Mouse (Mus musculus) hindbrain, postnatal 0 days (tissue): Measurements from ENCODE around the gene Col23a1. TPM values are rescaled to one million over a fixed set of nuclear protein-coding genes. Genes with fewer than 3 reads are reported as not detected.
"Not testable (repeated sequence)": the region's sequence is repeated elsewhere in the genome, so short reads cannot be mapped to it uniquely, and the experiment has no call there.

Source experiments
- ATAC-seq: fragments of 200-750 bp; cut with Nextera tagmentation; 2 replicates; pipeline ENCODE4 v1.8.0; 2017; ENCODE audit warnings: mild to moderate bottlenecking, moderate TSS enrichment, moderate library complexity
- DNase-seq: peaks from one replicate; pipeline ENCODE4 v3.0.0-alpha.2; 2015; ENCODE audit warnings: low spot score
- H3K27ac ChIP-seq: fragments of 300-500 bp; sonication (generic); 2 replicates; pipeline ENCODE4 v1.5.1; 2014; ENCODE audit warnings: mild to moderate bottlenecking
- H3K27me3 ChIP-seq: fragments of 300-500 bp; sonication (generic); 2 replicates; pipeline ENCODE4 v1.6.1; 2014; ENCODE audit warnings: low read length, mixed read lengths; ENCODE audit not compliant: insufficient read depth
- H3K36me3 ChIP-seq: fragments of 300-500 bp; sonication (generic); 2 replicates; pipeline ENCODE4 v1.6.1; 2014; ENCODE audit warnings: low read length, mixed read lengths; ENCODE audit not compliant: insufficient read depth
- H3K4me1 ChIP-seq: fragments of 300-500 bp; sonication (generic); 2 replicates; pipeline ENCODE4 v1.6.1; 2014; ENCODE audit warnings: antibody characterized with exemption, low read length, mixed read lengths; ENCODE audit not compliant: insufficient read depth
- H3K4me2 ChIP-seq: fragments of 300-500 bp; sonication (generic); 2 replicates; pipeline ENCODE4 v1.6.1; 2014; ENCODE audit warnings: low read depth, mild to moderate bottlenecking, low read length, moderate library complexity, mixed read lengths
- H3K4me3 ChIP-seq: fragments of 300-500 bp; sonication (generic); 2 replicates; pipeline ENCODE4 v1.5.1; 2014; ENCODE audit warnings: low read length
- H3K9ac ChIP-seq: fragments of 300-500 bp; sonication (generic); replicated peaks from 2 replicates; pipeline ENCODE4 v1.6.1; 2014; ENCODE audit warnings: mild to moderate bottlenecking, low read length, moderate library complexity, mixed read lengths
- H3K9me3 ChIP-seq: fragments of 300-500 bp; sonication (generic); 2 replicates; pipeline ENCODE4 v1.6.1; 2016; ENCODE audit warnings: low read length, mixed read lengths
- CTCF ChIP-seq: IDR thresholded peaks from 2 replicates; pipeline ENCODE4 v1.5.1; 2016; ENCODE audit warnings: antibody characterized with exemption, control low read depth, low read depth
- WGBS: fragments of 180-500 bp; shearing (Covaris S2); extraction: QIAGEN DNeasy Blood & Tissue Kit; methylation state at CpG from one replicate; pipeline ENCODE4 v1.1.7; 2014; 5-methylcytosine and 5-hydroxymethylcytosine counted together
- polyA plus RNA-seq: library from polyadenylated mRNA; unstranded; fragments of >200 nt; fragmentation: Nextera tagmentation; extraction: Ambion mirVana; gene quantifications from 2 replicates; pipeline ENCODE4 v1.2.1, GENCODE M21; 2015
- total RNA-seq: library from RNA; depleted of rRNA; stranded (reverse); fragments of >200 nt; gene quantifications from 2 replicates; pipeline ENCODE4 v1.2.3, GENCODE M21; 2014; rRNA removed

The Col23a1 gene
- total and polyA plus RNA-seq, 2 experiments from 2014 or later = 9.5 to 17.7 TPM

DNA sequence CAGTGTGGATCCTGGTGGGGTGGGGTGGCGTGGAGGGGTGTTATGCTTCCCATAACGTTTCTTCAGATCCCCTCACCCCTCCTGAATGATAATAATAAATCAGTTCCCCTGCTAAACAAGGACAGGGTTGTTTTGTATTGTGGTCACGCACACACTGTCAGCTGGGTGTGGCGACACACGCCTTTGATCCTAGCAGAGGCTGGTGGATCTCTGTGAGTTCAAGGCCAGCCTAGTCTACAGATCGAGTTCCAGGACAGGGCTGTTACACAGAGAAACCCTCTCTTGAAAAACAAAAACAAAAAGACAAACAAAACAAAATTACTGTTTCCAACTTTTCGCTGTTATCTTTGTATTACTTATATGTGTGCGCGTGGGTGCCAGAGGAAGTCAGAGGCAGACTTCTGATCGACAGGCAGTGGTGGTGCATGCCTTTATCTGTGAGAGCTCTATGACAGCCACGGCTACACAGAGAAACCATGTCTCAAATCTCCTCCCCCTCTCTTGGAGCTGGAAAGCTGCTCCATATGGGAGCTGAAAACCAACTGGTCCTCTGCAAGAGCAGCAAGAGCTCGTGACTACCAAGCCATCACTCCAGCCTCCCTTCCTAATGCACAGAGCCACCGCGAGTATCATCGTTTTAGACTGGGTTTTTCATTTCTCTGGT lies 340.1 kb downstream of the Col23a1 start:
- peaks cover under 1% of the 10 kb centered on the region; the same call in 1 of the 2 replicates for H3K4me1 ChIP-seq
- no peak overlapping the region for H3K4me3 ChIP-seq
- no peaks in the 10 kb centered on the region for H3K27me3 ChIP-seq
- no peak overlapping the region for H3K27ac ChIP-seq
- peaks cover 33% of the 10 kb centered on the region for H3K36me3 ChIP-seq
- ATAC-seq (no peak), DNase-seq (no peak)
- no peaks in the 10 kb centered on the region for H3K9me3 ChIP-seq
- 82% methylated on average over 15 of the region's 15 CpGs for WGBS
- TF ChIP-seq CTCF = no peak
- no peak overlapping the region for H3K9ac ChIP-seq
- no peak overlapping the region for H3K4me2 ChIP-seq

DNA sequence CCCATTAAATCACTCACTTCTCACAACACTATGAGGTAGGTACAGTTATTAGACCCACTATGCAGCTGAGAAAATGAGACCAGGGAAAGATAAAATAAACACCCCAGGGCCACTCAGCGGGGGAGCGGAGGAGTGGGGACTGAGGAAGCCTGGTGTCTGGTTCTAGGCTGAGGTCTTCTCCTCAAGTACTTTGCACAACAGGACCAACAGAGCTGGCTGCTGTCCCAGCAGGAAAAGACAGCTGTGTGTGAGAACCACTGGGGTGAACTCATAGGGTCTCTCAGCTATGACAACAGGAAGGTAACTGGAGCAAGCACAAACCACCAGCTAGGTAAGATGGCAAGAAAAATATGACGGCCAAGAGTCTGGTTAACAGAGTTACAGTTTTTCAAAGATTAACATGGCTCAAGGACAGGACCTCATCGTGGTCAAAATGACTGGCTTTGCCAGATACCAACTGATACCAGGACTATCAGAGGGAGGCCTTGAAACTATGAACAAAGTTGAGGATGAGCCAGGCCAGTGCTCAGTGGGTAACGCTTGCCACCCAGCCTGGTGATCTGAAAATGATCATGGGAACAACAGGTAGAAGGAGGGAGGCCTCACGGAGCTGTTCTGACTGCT lies 342.5 kb downstream of the Col23a1 start:
- no peak overlapping the region for H3K4me3 ChIP-seq
- 92% methylated on average over 6 of the region's 6 CpGs for WGBS
- no peaks in the 10 kb centered on the region for H3K9me3 ChIP-seq
- H3K9ac ChIP-seq = no peak overlapping the region
- no peaks in the 10 kb centered on the region for H3K27me3 ChIP-seq
- H3K27ac ChIP-seq = no peak overlapping the region
- DNase-seq (no peak), ATAC-seq (no peak)
- no peak overlapping the region for H3K4me2 ChIP-seq
- H3K36me3 ChIP-seq = peaks cover 13% of the 10 kb centered on the region; the same call in 1 of the 2 replicates
- no peak for TF ChIP-seq CTCF
- peaks cover 12% of the 10 kb centered on the region for H3K4me1 ChIP-seq

GRCm38 (mm10) chr11:51633200-51633599 lies 343.5 kb downstream of the Col23a1 start:
- not testable (repeated sequence) for H3K36me3 ChIP-seq, H3K4me2 ChIP-seq, H3K9ac ChIP-seq, H3K27me3 ChIP-seq, H3K27ac ChIP-seq, ATAC-seq, H3K9me3 ChIP-seq, DNase-seq, H3K4me3 ChIP-seq
- H3K4me1 ChIP-seq = peaks cover 12% of the 10 kb centered on the region
- WGBS = 93% methylated on average over 7 of the region's 7 CpGs

Other genes with a start within 250 kb of the Col23a1 start
- not detected in 2 replicates for gene Olfr1375, start 241.8 kb upstream of the Col23a1 start, total RNA-seq
- not detected in 2 replicates for gene Olfr1375, start 241.8 kb upstream of the Col23a1 start, polyA plus RNA-seq
- gene Zfp354a, start 230.7 kb upstream of the Col23a1 start, total RNA-seq = 5.4 and 6.2 TPM in 2 replicates
- gene Zfp354a, start 230.7 kb upstream of the Col23a1 start, polyA plus RNA-seq = 7.5 and 9.5 TPM in 2 replicates
- not detected in 2 replicates for gene Gm12569, start 69.4 kb upstream of the Col23a1 start, total RNA-seq
- gene Gm12569, start 69.4 kb upstream of the Col23a1 start, polyA plus RNA-seq = not detected in 2 replicates
- 57.6 and 58.3 TPM in 2 replicates for gene Clk4, start 28.2 kb upstream of the Col23a1 start, total RNA-seq
- 92.5 and 93.3 TPM in 2 replicates for gene Clk4, start 28.2 kb upstream of the Col23a1 start, polyA plus RNA-seq
- gene BC049762, start 26.9 kb upstream of the Col23a1 start, total RNA-seq = 0.29 TPM in 1 of 2 replicates, not detected in the other
- 0.39 and 0.40 TPM in 2 replicates for gene BC049762, start 26.9 kb upstream of the Col23a1 start, polyA plus RNA-seq